Mouse (Mus musculus): ENCODE data around the gene Dnah10. TPM values are rescaled to one million over a fixed set of nuclear protein-coding genes. Genes with fewer than 3 reads are reported as not detected.

Dnah10 gene
- polyA plus RNA-seq, 1 experiment from 2014 or later: 0.05 TPM

DNA sequence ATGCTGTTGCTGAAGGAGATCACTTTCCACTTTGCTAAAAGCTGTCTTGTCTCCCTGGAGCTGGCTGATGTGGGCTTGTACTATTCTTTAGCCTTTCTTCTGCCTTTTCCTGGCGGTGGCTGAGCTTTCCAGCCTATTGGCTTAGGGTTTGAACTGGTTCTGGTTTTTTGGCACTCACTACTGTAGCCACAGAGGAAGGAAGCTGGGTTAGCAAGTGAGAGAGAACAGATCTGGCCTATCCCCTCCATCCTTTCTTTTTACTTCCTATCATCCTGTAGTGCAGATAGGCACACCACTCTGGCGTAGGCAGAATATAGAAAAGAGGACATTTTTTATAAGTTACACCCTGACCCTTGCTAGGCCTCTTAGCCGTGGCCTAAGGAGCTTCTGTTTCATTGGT lies 148.2 kb downstream of the Dnah10 start:
- Histone ChIP-seq H3K4me1 (replicated peaks) (peaks cover 49% of the 10 kb centered on the region), H3K27ac (peak overlapping the region; percentile 45; the same call in 1 of the 2 replicates), H3K36me3 (no peaks in the 10 kb centered on the region), H3K9ac (no peak overlapping the region), H3K4me2 (no peak overlapping the region), H3K4me3 (no peak overlapping the region), H3K27me3 (no peaks in the 10 kb centered on the region), H3K9me3 (replicated peaks) (no peaks in the 10 kb centered on the region)
- 76% methylated on average over 3 of the region's 3 CpGs for WGBS
- no peak for ATAC-seq (replicated peaks; ENCODE audit: insufficient number of reproducible peaks, insufficient read depth, low FRiP score, low read depth)

DNA sequence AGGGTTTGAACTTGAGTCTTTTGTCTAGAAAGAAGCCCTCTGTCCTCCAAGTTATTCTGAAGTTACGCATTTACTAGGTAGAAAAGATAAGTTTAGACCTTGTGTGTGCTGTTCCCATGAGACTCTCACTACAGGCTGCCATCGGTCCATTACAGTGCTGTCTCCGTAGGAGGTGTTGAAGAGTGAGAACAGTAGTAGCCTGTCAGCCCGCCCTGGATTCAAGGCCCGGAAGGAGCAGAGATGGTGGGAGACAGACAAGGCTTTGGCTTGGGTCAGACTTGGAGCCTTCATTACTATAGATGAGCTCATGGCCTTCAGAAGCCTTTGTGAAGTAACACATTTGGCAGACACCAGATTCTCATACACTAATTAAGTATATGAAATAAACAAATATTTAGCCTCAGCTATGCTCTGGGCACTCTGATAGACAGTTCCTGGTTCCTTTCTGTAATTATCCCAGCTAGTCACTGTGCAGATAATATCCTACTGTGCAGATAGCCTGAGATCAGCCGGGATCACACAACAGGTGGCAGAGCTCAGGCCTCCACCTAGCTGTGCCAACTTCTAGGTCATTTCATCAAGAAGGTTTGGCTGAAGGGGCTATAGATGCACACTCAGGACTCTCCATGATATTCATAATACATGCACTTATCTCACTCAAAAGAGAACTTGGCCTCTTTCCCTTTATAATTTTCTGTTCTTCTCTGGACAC lies 149.2 kb downstream of the Dnah10 start:
- Histone ChIP-seq H3K36me3 (no peaks in the 10 kb centered on the region), H3K9me3 (replicated peaks) (no peaks in the 10 kb centered on the region), H3K27me3 (no peaks in the 10 kb centered on the region), H3K4me2 (no peak overlapping the region), H3K9ac (no peak overlapping the region), H3K27ac (no peak overlapping the region), H3K4me3 (no peak overlapping the region), H3K4me1 (replicated peaks) (peaks cover 49% of the 10 kb centered on the region)
- ATAC-seq (replicated peaks; ENCODE audit: insufficient number of reproducible peaks, insufficient read depth, low FRiP score, low read depth): no peak
- 60% methylated on average over 6 of the region's 6 CpGs for WGBS

DNA sequence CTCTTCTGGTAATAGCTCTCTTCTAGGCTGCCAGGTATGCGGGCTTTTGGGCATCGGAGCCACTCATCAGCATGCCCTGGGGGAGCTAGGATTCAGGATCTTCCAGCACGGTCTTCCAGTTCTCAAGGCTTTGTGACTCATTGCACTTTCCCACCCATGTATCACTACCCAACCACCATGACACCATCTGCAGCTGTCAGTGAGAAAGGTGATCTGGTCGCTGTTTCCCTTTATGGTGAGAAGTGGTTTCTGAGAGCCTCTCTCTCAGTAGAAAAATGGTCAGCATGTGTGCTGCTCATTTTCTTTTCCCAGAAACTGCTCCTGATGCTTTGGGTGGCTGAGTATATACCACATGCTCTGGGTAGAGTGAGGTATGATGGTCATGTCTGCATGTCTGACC lies 154.4 kb downstream of the Dnah10 start:
- no peak overlapping the region for H3K4me2 ChIP-seq
- H3K4me3 ChIP-seq: no peak overlapping the region
- ATAC-seq (replicated peaks; ENCODE audit: insufficient number of reproducible peaks, insufficient read depth, low FRiP score, low read depth): no peak
- no peak overlapping the region for H3K27ac ChIP-seq
- H3K9ac ChIP-seq: no peak overlapping the region
- 81% methylated on average over 4 of the region's 4 CpGs for WGBS
- peaks cover 7% of the 10 kb centered on the region for H3K4me1 ChIP-seq (replicated peaks)
- H3K27me3 ChIP-seq: no peaks in the 10 kb centered on the region
- H3K9me3 ChIP-seq (replicated peaks): no peaks in the 10 kb centered on the region
- no peaks in the 10 kb centered on the region for H3K36me3 ChIP-seq

DNA sequence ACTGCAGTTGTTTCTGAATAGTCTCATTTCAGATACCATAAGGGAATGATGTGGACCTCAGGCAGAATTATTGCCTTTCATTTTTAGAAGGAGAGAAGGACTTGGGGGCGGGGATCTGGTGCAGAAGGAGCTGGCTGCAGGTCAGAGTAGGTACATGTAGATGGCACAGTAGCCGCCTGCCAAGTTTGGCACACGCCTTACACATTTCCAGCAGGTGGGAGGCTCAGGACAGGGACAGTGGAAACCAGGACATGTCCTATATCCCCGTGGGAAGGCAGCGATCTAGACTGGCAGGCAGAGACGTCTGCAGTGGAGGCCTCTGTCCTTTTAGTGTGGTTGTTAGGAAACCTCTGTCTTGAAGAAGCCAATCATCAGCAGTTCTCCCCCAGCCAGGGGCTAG lies 154.9 kb downstream of the Dnah10 start:
- Histone ChIP-seq H3K27ac (no peak overlapping the region), H3K9ac (no peak overlapping the region), H3K4me3 (no peak overlapping the region), H3K4me2 (no peak overlapping the region), H3K27me3 (no peaks in the 10 kb centered on the region), H3K9me3 (replicated peaks) (no peaks in the 10 kb centered on the region), H3K36me3 (peaks cover 3% of the 10 kb centered on the region), H3K4me1 (replicated peaks) (peaks cover 7% of the 10 kb centered on the region)
- ATAC-seq (replicated peaks; ENCODE audit: insufficient number of reproducible peaks, insufficient read depth, low FRiP score, low read depth): no peak
- WGBS: 79% methylated on average over 6 of the region's 6 CpGs

DNA sequence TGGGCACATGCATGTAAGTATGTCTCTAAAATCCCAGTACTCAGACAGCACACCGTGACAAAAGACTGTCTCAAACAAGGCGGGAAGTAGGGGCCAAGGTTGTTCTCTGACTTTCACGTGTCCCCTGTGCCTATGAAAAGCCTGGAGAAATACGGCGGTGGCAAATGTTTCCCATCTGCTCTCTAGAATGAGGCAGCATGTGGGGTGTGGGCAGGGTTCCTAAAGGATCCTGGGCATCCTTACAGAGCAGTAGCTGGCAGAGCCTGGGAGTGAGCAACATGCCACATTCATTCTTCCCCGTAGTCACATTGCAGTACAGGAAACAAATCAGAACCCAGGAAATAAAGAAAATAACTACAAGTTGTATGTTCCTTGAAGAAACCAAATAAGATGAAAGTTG lies 159.0 kb downstream of the Dnah10 start:
- H3K27me3 ChIP-seq: no peaks in the 10 kb centered on the region
- H3K36me3 ChIP-seq: peaks cover 25% of the 10 kb centered on the region
- ATAC-seq (replicated peaks; ENCODE audit: insufficient number of reproducible peaks, insufficient read depth, low FRiP score, low read depth): no peak
- H3K9ac ChIP-seq: no peak overlapping the region
- H3K27ac ChIP-seq: no peak overlapping the region
- 86% methylated on average over 6 of the region's 6 CpGs for WGBS
- no peaks in the 10 kb centered on the region for H3K4me1 ChIP-seq (replicated peaks)
- H3K9me3 ChIP-seq (replicated peaks): no peaks in the 10 kb centered on the region
- no peak overlapping the region for H3K4me3 ChIP-seq
- H3K4me2 ChIP-seq: no peak overlapping the region

Other genes with a start within 250 kb of the Dnah10 start
- gene Rilpl2, start 246.7 kb upstream of the Dnah10 start, polyA plus RNA-seq (2015; fragmentation: Nextera tagmentation; extraction: Ambion mirVana): 15.0 and 20.9 TPM in 2 replicates
- gene Snrnp35, start 242.0 kb upstream of the Dnah10 start, polyA plus RNA-seq (2015; fragmentation: Nextera tagmentation; extraction: Ambion mirVana): 19.2 and 20.7 TPM in 2 replicates
- 26.5 and 27.8 TPM in 2 replicates for gene Rilpl1, start 193.7 kb upstream of the Dnah10 start, polyA plus RNA-seq (2015; fragmentation: Nextera tagmentation; extraction: Ambion mirVana)
- 409 and 423 TPM in 2 replicates for gene Tmed2, start 184.4 kb upstream of the Dnah10 start, polyA plus RNA-seq (2015; fragmentation: Nextera tagmentation; extraction: Ambion mirVana)
- gene Ddx55, start 172.2 kb upstream of the Dnah10 start, polyA plus RNA-seq (2015; fragmentation: Nextera tagmentation; extraction: Ambion mirVana): 6.7 and 8.7 TPM in 2 replicates
- 51.2 and 53.6 TPM in 2 replicates for gene Eif2b1, start 146.0 kb upstream of the Dnah10 start, polyA plus RNA-seq (2015; fragmentation: Nextera tagmentation; extraction: Ambion mirVana)
- 28.9 and 34.5 TPM in 2 replicates for gene Gtf2h3, start 145.9 kb upstream of the Dnah10 start, polyA plus RNA-seq (2015; fragmentation: Nextera tagmentation; extraction: Ambion mirVana)
- 26.6 and 32.8 TPM in 2 replicates for gene Atp6v0a2, start 96.5 kb upstream of the Dnah10 start, polyA plus RNA-seq (2015; fragmentation: Nextera tagmentation; extraction: Ambion mirVana)
- 2.8 and 5.0 TPM in 2 replicates for gene Ccdc92, start 137.3 kb downstream of the Dnah10 start, polyA plus RNA-seq (2015; fragmentation: Nextera tagmentation; extraction: Ambion mirVana)
- gene Zfp664, start 137.6 kb downstream of the Dnah10 start, polyA plus RNA-seq (2015; fragmentation: Nextera tagmentation; extraction: Ambion mirVana): 52.2 and 62.3 TPM in 2 replicates

All from heart, embryonic 15.5 days (tissue).